Mouse (Mus musculus): Measurements from ENCODE around the gene Gm10282. TPM values are rescaled to one million over a fixed set of nuclear protein-coding genes. Genes with fewer than 3 reads are reported as not detected.

The Gm10282 gene
- polyA plus RNA-seq, 1 experiment from 2014 or later, result 38.0 TPM

GRCm38 (mm10) chr8:72320803-72321583, 15.9 kb upstream of the Gm10282 start:
- H3K27me3 ChIP-seq (ENCODE audit: low read depth, poor library complexity, severe bottlenecking), result peaks cover 63% of the 10 kb centered on the region
- H3K36me3 ChIP-seq, result no peaks in the 10 kb centered on the region
- peaks cover 38% of the 10 kb centered on the region for H3K4me1 ChIP-seq
- H3K27ac ChIP-seq (replicated peaks), result no peak overlapping the region
- no peak for DNase-seq (ENCODE audit: low spot score)
- peak overlapping the region; percentile 63; the same call in 1 of the 2 replicates for H3K4me3 ChIP-seq
- 63% methylated on average over 25 of the region's 25 CpGs for whole genome bisulfite sequencing
- H3K9me3 ChIP-seq (replicated peaks), result no peaks in the 10 kb centered on the region

- peaks cover 63% of the 10 kb centered on the region for H3K27me3 ChIP-seq (ENCODE audit: low read depth, poor library complexity, severe bottlenecking)
- peak overlapping the region; percentile 59; the same call in 1 of the 2 replicates for H3K27ac ChIP-seq (replicated peaks)
- WGBS, result 9% methylated on average over 55 of the region's 55 CpGs
- H3K4me1 ChIP-seq, result peaks cover 42% of the 10 kb centered on the region
- H3K36me3 ChIP-seq, result no peaks in the 10 kb centered on the region
- H3K4me3 ChIP-seq, result peak overlapping the region; percentile 63
- peak; percentile 34 for DNase-seq (ENCODE audit: low spot score)
- H3K9me3 ChIP-seq (replicated peaks), result no peaks in the 10 kb centered on the region
Measured at GRCm38 (mm10) chr8:72319921-72320802, 15.1 kb upstream of the Gm10282 start.

GRCm38 (mm10) chr8:72319397-72319796, 14.3 kb upstream of the Gm10282 start:
- under 1% methylated on average over 48 of the region's 48 CpGs for WGBS
- Histone ChIP-seq H3K36me3 (no peaks in the 10 kb centered on the region), H3K4me1 (peaks cover 42% of the 10 kb centered on the region), H3K27me3 (ENCODE audit: low read depth, poor library complexity, severe bottlenecking) (peaks cover 63% of the 10 kb centered on the region), H3K27ac (replicated peaks) (peak overlapping the region; percentile 59), H3K9me3 (replicated peaks) (no peaks in the 10 kb centered on the region), H3K4me3 (peak overlapping the region; percentile 63)
- DNase-seq (ENCODE audit: low spot score), result no peak

GRCm38 (mm10) chr8:72318801-72319322, 13.8 kb upstream of the Gm10282 start, which contains the start of gene Klf2:
Gene Klf2, plus strand, starts transcription at chr8:72319033.
- DNase-seq (ENCODE audit: low spot score), result peak; percentile 91
- no peaks in the 10 kb centered on the region for H3K36me3 ChIP-seq
- peaks cover 63% of the 10 kb centered on the region for H3K27me3 ChIP-seq (ENCODE audit: low read depth, poor library complexity, severe bottlenecking)
- H3K4me3 ChIP-seq, result peak within 1 kb of the TSS; percentile 63
- H3K27ac ChIP-seq (replicated peaks), result peak within 1 kb of the TSS; percentile 71
- under 1% methylated on average over 46 of the region's 46 CpGs for whole genome bisulfite sequencing
- H3K9me3 ChIP-seq (replicated peaks), result no peaks in the 10 kb centered on the region
- H3K4me1 ChIP-seq, result peaks cover 42% of the 10 kb centered on the region

GRCm38 (mm10) chr8:72317741-72318301, 12.8 kb upstream of the Gm10282 start:
- DNase-seq (ENCODE audit: low spot score), result no peak
- no peaks in the 10 kb centered on the region for H3K36me3 ChIP-seq
- peaks cover 57% of the 10 kb centered on the region for H3K27me3 ChIP-seq (ENCODE audit: low read depth, poor library complexity, severe bottlenecking)

GRCm38 (mm10) chr8:72316053-72316695, 11.1 kb upstream of the Gm10282 start:
- peak; percentile 20 for DNase-seq (ENCODE audit: low spot score)

More at GRCm38 (mm10) chr8:72317741-72318301, 12.8 kb upstream of the Gm10282 start:
- WGBS, result 45% methylated on average over 5 of the region's 5 CpGs
- Histone ChIP-seq H3K9me3 (replicated peaks) (no peaks in the 10 kb centered on the region), H3K4me3 (no peak overlapping the region), H3K4me1 (peaks cover 42% of the 10 kb centered on the region), H3K27ac (replicated peaks) (no peak overlapping the region)

GRCm38 (mm10) chr8:72312926-72313518, 8.0 kb upstream of the Gm10282 start:
- Histone ChIP-seq H3K4me3 (no peak overlapping the region), H3K27me3 (ENCODE audit: low read depth, poor library complexity, severe bottlenecking) (peaks cover 9% of the 10 kb centered on the region; the same call in 1 of the 2 replicates), H3K36me3 (no peaks in the 10 kb centered on the region), H3K9me3 (replicated peaks) (no peaks in the 10 kb centered on the region), H3K27ac (replicated peaks) (no peak overlapping the region), H3K4me1 (peaks cover 18% of the 10 kb centered on the region)
- DNase-seq (ENCODE audit: low spot score), result no peak
- 83% methylated on average over 3 of the region's 3 CpGs for WGBS

More at GRCm38 (mm10) chr8:72316053-72316695, 11.1 kb upstream of the Gm10282 start:
- Histone ChIP-seq H3K4me3 (no peak overlapping the region), H3K36me3 (no peaks in the 10 kb centered on the region), H3K27ac (replicated peaks) (no peak overlapping the region), H3K9me3 (replicated peaks) (no peaks in the 10 kb centered on the region), H3K27me3 (ENCODE audit: low read depth, poor library complexity, severe bottlenecking) (peaks cover 41% of the 10 kb centered on the region), H3K4me1 (peaks cover 42% of the 10 kb centered on the region)
- 20% methylated on average over 10 of the region's 10 CpGs for WGBS

GRCm38 (mm10) chr8:72310849-72311506, 5.9 kb upstream of the Gm10282 start:
- H3K27ac ChIP-seq (replicated peaks), result no peak overlapping the region
- no peaks in the 10 kb centered on the region for H3K36me3 ChIP-seq
- WGBS, result 61% methylated on average over 8 of the region's 8 CpGs
- DNase-seq (ENCODE audit: low spot score), result no peak
- H3K9me3 ChIP-seq (replicated peaks), result no peaks in the 10 kb centered on the region
- H3K4me3 ChIP-seq, result no peak overlapping the region
- H3K4me1 ChIP-seq, result peaks cover 4% of the 10 kb centered on the region
- H3K27me3 ChIP-seq (ENCODE audit: low read depth, poor library complexity, severe bottlenecking), result no peaks in the 10 kb centered on the region

- no peak overlapping the region for H3K4me3 ChIP-seq
- no peak overlapping the region for H3K27ac ChIP-seq (replicated peaks)
- no peaks in the 10 kb centered on the region for H3K36me3 ChIP-seq
- 87% methylated on average over 6 of the region's 6 CpGs for WGBS
- DNase-seq (ENCODE audit: low spot score), result no peak
- H3K9me3 ChIP-seq (replicated peaks), result no peaks in the 10 kb centered on the region
- no peaks in the 10 kb centered on the region for H3K4me1 ChIP-seq
- H3K27me3 ChIP-seq (ENCODE audit: low read depth, poor library complexity, severe bottlenecking), result no peaks in the 10 kb centered on the region
Measured at GRCm38 (mm10) chr8:72308276-72308675, 3.2 kb upstream of the Gm10282 start.

- Histone ChIP-seq H3K36me3 (no peaks in the 10 kb centered on the region), H3K27ac (replicated peaks) (no peak overlapping the region), H3K4me1 (no peaks in the 10 kb centered on the region), H3K4me3 (no peak overlapping the region), H3K27me3 (ENCODE audit: low read depth, poor library complexity, severe bottlenecking) (no peaks in the 10 kb centered on the region), H3K9me3 (replicated peaks) (no peaks in the 10 kb centered on the region)
- DNase-seq (ENCODE audit: low spot score), result no peak
- WGBS, result 89% methylated on average over 5 of the region's 5 CpGs
Measured at GRCm38 (mm10) chr8:72306913-72307312, 1.9 kb upstream of the Gm10282 start.

GRCm38 (mm10) chr8:72303633-72304032, 1.4 kb downstream of the Gm10282 start:
- no peaks in the 10 kb centered on the region for H3K27me3 ChIP-seq (ENCODE audit: low read depth, poor library complexity, severe bottlenecking)
- no peak overlapping the region for H3K4me3 ChIP-seq
- no peaks in the 10 kb centered on the region for H3K36me3 ChIP-seq
- H3K9me3 ChIP-seq (replicated peaks), result no peaks in the 10 kb centered on the region
- no peak overlapping the region for H3K27ac ChIP-seq (replicated peaks)
- 82% methylated on average over 8 of the region's 8 CpGs for WGBS
- H3K4me1 ChIP-seq, result no peaks in the 10 kb centered on the region
- no peak for DNase-seq (ENCODE audit: low spot score)

Data from midbrain, embryonic 10.5 days (tissue).